Mouse (Mus musculus) heart, embryonic 11.5 days (tissue): ENCODE measurements around the gene Lingo3. TPM values are rescaled to one million over a fixed set of nuclear protein-coding genes. Genes with fewer than 3 reads are reported as not detected.
A peak's percentile ranks its signal among the peaks of the same experiment; 100 is the strongest.
"Not testable (repeated sequence)": the region's sequence is repeated elsewhere in the genome, so short reads cannot be mapped to it uniquely, and the experiment has no call there.

ENCODE experiments used
- ATAC-seq: fragments of 200-750 bp; cut with Nextera tagmentation; replicated peaks from 2 replicates; pipeline ENCODE4 v1.8.0; 2017; ENCODE audit warnings: moderate library complexity; ENCODE audit not compliant: insufficient number of reproducible peaks, low FRiP score, low TSS enrichment
- H3K27ac ChIP-seq: fragments of 300-500 bp; sonication (generic); 2 replicates; pipeline ENCODE4 v1.5.1; 2014; ENCODE audit warnings: mild to moderate bottlenecking, low read depth, low read length
- H3K27me3 ChIP-seq: fragments of 300-500 bp; sonication (generic); 2 replicates; pipeline ENCODE4 v1.6.1; 2014; ENCODE audit warnings: mild to moderate bottlenecking, low read length, mixed read lengths; ENCODE audit not compliant: control insufficient read depth, insufficient read depth
- H3K36me3 ChIP-seq: fragments of 300-500 bp; sonication (generic); 2 replicates; pipeline ENCODE4 v1.6.1; 2014; ENCODE audit warnings: mild to moderate bottlenecking, low read length, moderate library complexity, mixed read lengths; ENCODE audit not compliant: control insufficient read depth, insufficient read depth
- H3K4me1 ChIP-seq: fragments of 300-500 bp; sonication (generic); 2 replicates; pipeline ENCODE4 v1.6.1; 2014; ENCODE audit warnings: low read length; ENCODE audit not compliant: control insufficient read depth, insufficient read depth
- H3K4me2 ChIP-seq: fragments of 300-500 bp; sonication (generic); 2 replicates; pipeline ENCODE4 v1.6.1; 2014; ENCODE audit warnings: mild to moderate bottlenecking, moderate library complexity
- H3K4me3 ChIP-seq: fragments of 300-500 bp; sonication (generic); 2 replicates; pipeline ENCODE4 v1.5.1; 2014; ENCODE audit warnings: low read depth, low read length
- H3K9ac ChIP-seq: fragments of 300-500 bp; sonication (generic); 2 replicates; pipeline ENCODE4 v1.6.1; 2014; ENCODE audit warnings: mild to moderate bottlenecking, low read depth, low read length, moderate library complexity
- H3K9me3 ChIP-seq: fragments of 300-500 bp; sonication (generic); replicated peaks from 2 replicates; pipeline ENCODE4 v1.6.1; 2016; ENCODE audit warnings: low read length; ENCODE audit not compliant: control insufficient read depth
- WGBS: fragments of 180-500 bp; shearing (Covaris S2); extraction: QIAGEN DNeasy Blood & Tissue Kit; methylation state at CpG from one replicate; pipeline ENCODE4 v1.1.7; 2014; ENCODE audit not compliant: insufficient replicate concordance; 5-methylcytosine and 5-hydroxymethylcytosine counted together
- polyA plus RNA-seq: library from polyadenylated mRNA; unstranded; fragments of >200 nt; fragmentation: Nextera tagmentation; extraction: Ambion mirVana; gene quantifications from 2 replicates; pipeline ENCODE4 v1.2.1, GENCODE M21; 2014

The Lingo3 gene
- polyA plus RNA-seq, 1 experiment from 2014 or later: not detected

GRCm38 (mm10) chr10:80829359-80830278 is 14.2 kb downstream of the Lingo3 start:
- H3K27ac ChIP-seq: no peak overlapping the region
- H3K9me3 ChIP-seq: no peaks in the 10 kb centered on the region
- peaks cover 14% of the 10 kb centered on the region for H3K27me3 ChIP-seq
- no peak for ATAC-seq
- H3K4me1 ChIP-seq: peaks cover 30% of the 10 kb centered on the region
- H3K36me3 ChIP-seq: peaks cover 7% of the 10 kb centered on the region
- 39% methylated on average over 1 of the region's 1 CpGs for WGBS
- H3K4me2 ChIP-seq: no peak overlapping the region; the same call in 1 of the 2 replicates
- no peak overlapping the region for H3K4me3 ChIP-seq
- no peak overlapping the region for H3K9ac ChIP-seq

GRCm38 (mm10) chr10:80828587-80828986 is 15.3 kb downstream of the Lingo3 start:
- ATAC-seq, H3K36me3 ChIP-seq, H3K9ac ChIP-seq, H3K9me3 ChIP-seq, H3K4me3 ChIP-seq, H3K27ac ChIP-seq, H3K27me3 ChIP-seq: not testable (repeated sequence)
- peaks cover 30% of the 10 kb centered on the region for H3K4me1 ChIP-seq
- H3K4me2 ChIP-seq: peak overlapping the region; percentile 99
- WGBS: 91% methylated on average over 9 of the region's 9 CpGs

GRCm38 (mm10) chr10:80827870-80828420 is 15.9 kb downstream of the Lingo3 start:
- no peak overlapping the region for H3K27ac ChIP-seq
- H3K4me1 ChIP-seq: peaks cover 30% of the 10 kb centered on the region
- ATAC-seq: no peak

GRCm38 (mm10) chr10:80827063-80827869 is 16.6 kb downstream of the Lingo3 start:
- Histone ChIP-seq H3K4me3 (peak overlapping the region; percentile 76), H3K36me3 (peaks cover 7% of the 10 kb centered on the region), H3K9ac (peak overlapping the region; percentile 90), H3K4me1 (peaks cover 30% of the 10 kb centered on the region), H3K9me3 (no peaks in the 10 kb centered on the region), H3K4me2 (peak overlapping the region; percentile 99), H3K27me3 (no peaks in the 10 kb centered on the region), H3K27ac (peak overlapping the region; percentile 94)
- WGBS: 8% methylated on average over 29 of the region's 29 CpGs
- ATAC-seq: no peak

More at GRCm38 (mm10) chr10:80827870-80828420, 15.9 kb downstream of the Lingo3 start:
- WGBS: 76% methylated on average over 10 of the region's 10 CpGs
- Histone ChIP-seq H3K27me3 (no peaks in the 10 kb centered on the region), H3K4me2 (peak overlapping the region; percentile 99), H3K9me3 (no peaks in the 10 kb centered on the region), H3K9ac (peak overlapping the region; percentile 90), H3K36me3 (peaks cover 7% of the 10 kb centered on the region), H3K4me3 (peak overlapping the region; percentile 76)

- H3K4me2 ChIP-seq: peak within 1 kb of the TSS; percentile 99
- H3K27ac ChIP-seq: peak within 1 kb of the TSS; percentile 94
- peak within 1 kb of the TSS; percentile 76 for H3K4me3 ChIP-seq
- peaks cover 7% of the 10 kb centered on the region for H3K36me3 ChIP-seq
- peaks cover 29% of the 10 kb centered on the region for H3K4me1 ChIP-seq
- no peaks in the 10 kb centered on the region for H3K9me3 ChIP-seq
- no peaks in the 10 kb centered on the region for H3K27me3 ChIP-seq
- under 1% methylated on average over 77 of the region's 82 CpGs for WGBS
- peak; percentile 94 for ATAC-seq
- H3K9ac ChIP-seq: peak within 1 kb of the TSS; percentile 90
Measured at GRCm38 (mm10) chr10:80826151-80827062, 17.4 kb downstream of the Lingo3 start, which contains the start of gene Oaz1. Gene Oaz1 (plus strand): TSS chr10:80826656.

- Histone ChIP-seq H3K27ac (no peak overlapping the region), H3K27me3 (no peaks in the 10 kb centered on the region), H3K4me2 (no peak overlapping the region), H3K4me1 (peaks cover 15% of the 10 kb centered on the region), H3K9ac (no peak overlapping the region), H3K9me3 (no peaks in the 10 kb centered on the region), H3K4me3 (no peak overlapping the region), H3K36me3 (peaks cover 7% of the 10 kb centered on the region)
- ATAC-seq: no peak
- WGBS: 60% methylated on average over 2 of the region's 2 CpGs
Measured at GRCm38 (mm10) chr10:80824827-80825226, 19.0 kb downstream of the Lingo3 start.

GRCm38 (mm10) chr10:80823847-80824643 is 19.8 kb downstream of the Lingo3 start:
- no peak overlapping the region for H3K4me2 ChIP-seq
- no peaks in the 10 kb centered on the region; the same call in 1 of the 2 replicates for H3K36me3 ChIP-seq
- no peaks in the 10 kb centered on the region for H3K27me3 ChIP-seq
- H3K4me3 ChIP-seq: no peak overlapping the region
- no peak overlapping the region for H3K9ac ChIP-seq
- no peak for ATAC-seq
- H3K4me1 ChIP-seq: peaks cover 8% of the 10 kb centered on the region
- peak overlapping the region; percentile 15; the same call in 1 of the 2 replicates for H3K27ac ChIP-seq
- 59% methylated on average over 8 of the region's 8 CpGs for WGBS
- no peaks in the 10 kb centered on the region for H3K9me3 ChIP-seq
